Mouse (Mus musculus) midbrain, embryonic 13.5 days (tissue): Measurements from ENCODE around the gene Ahcyl1. TPM values are rescaled to one million over a fixed set of nuclear protein-coding genes. Genes with fewer than 3 reads are reported as not detected.
"Not testable (repeated sequence)": the region's sequence is repeated elsewhere in the genome, so short reads cannot be mapped to it uniquely, and the experiment has no call there.

Experiments
- ATAC-seq: fragments of 200-750 bp; cut with Nextera tagmentation; 2 replicates; pipeline ENCODE4 v1.8.0; 2017; ENCODE audit warnings: mild to moderate bottlenecking, moderate TSS enrichment, moderate library complexity
- H3K27ac ChIP-seq: fragments of 300-500 bp; sonication (generic); 2 replicates; pipeline ENCODE4 v1.5.1; 2015; ENCODE audit warnings: inconsistent platforms, mild to moderate bottlenecking, moderate library complexity
- H3K27me3 ChIP-seq: fragments of 300-500 bp; sonication (generic); 2 replicates; pipeline ENCODE4 v1.6.1; 2015; ENCODE audit warnings: mild to moderate bottlenecking, inconsistent platforms
- H3K36me3 ChIP-seq: fragments of 300-500 bp; sonication (generic); 2 replicates; pipeline ENCODE4 v1.6.1; 2015; ENCODE audit warnings: mild to moderate bottlenecking, inconsistent platforms
- H3K4me1 ChIP-seq: fragments of 300-500 bp; sonication (generic); replicated peaks from 2 replicates; pipeline ENCODE4 v1.6.1; 2015; ENCODE audit warnings: inconsistent platforms
- H3K4me2 ChIP-seq: fragments of 300-500 bp; sonication (generic); replicated peaks from 2 replicates; pipeline ENCODE4 v1.6.1; 2015; ENCODE audit warnings: moderate library complexity, mild to moderate bottlenecking, inconsistent platforms
- H3K4me3 ChIP-seq: fragments of 300-500 bp; sonication (generic); replicated peaks from 2 replicates; pipeline ENCODE4 v1.5.1; 2015; ENCODE audit warnings: mild to moderate bottlenecking, inconsistent platforms
- H3K9ac ChIP-seq: fragments of 300-500 bp; sonication (generic); replicated peaks from 2 replicates; pipeline ENCODE4 v1.6.1; 2015; ENCODE audit warnings: mild to moderate bottlenecking, inconsistent platforms
- H3K9me3 ChIP-seq: fragments of 300-500 bp; sonication (generic); 2 replicates; pipeline ENCODE4 v1.6.1; 2016; ENCODE audit warnings: mild to moderate bottlenecking, inconsistent platforms
- WGBS: fragments of 180-500 bp; shearing (Covaris S2); methylation state at CpG from one replicate; pipeline ENCODE4 v1.1.7; 2015; 5-methylcytosine and 5-hydroxymethylcytosine counted together
- polyA plus RNA-seq: library from polyadenylated mRNA; unstranded; fragments of >200 nt; fragmentation: Nextera tagmentation; extraction: Ambion mirVana; gene quantifications from 2 replicates; pipeline ENCODE4 v1.2.1, GENCODE M21; 2015

The Ahcyl1 gene
- polyA plus RNA-seq, 1 experiment from 2014 or later = 116 TPM

- WGBS = 94% methylated on average over 13 of the region's 13 CpGs
- not testable (repeated sequence) for H3K4me3 ChIP-seq, ATAC-seq, H3K9me3 ChIP-seq, H3K4me2 ChIP-seq, H3K36me3 ChIP-seq, H3K9ac ChIP-seq, H3K4me1 ChIP-seq, H3K27me3 ChIP-seq, H3K27ac ChIP-seq
Measured at GRCm38 (mm10) chr3:107735620-107736019, 39.3 kb upstream of the Ahcyl1 start.

- Histone ChIP-seq H3K36me3 (no peaks in the 10 kb centered on the region), H3K4me2 (no peak overlapping the region), H3K9me3 (no peaks in the 10 kb centered on the region), H3K27ac (no peak overlapping the region), H3K27me3 (no peaks in the 10 kb centered on the region), H3K4me3 (no peak overlapping the region), H3K9ac (no peak overlapping the region), H3K4me1 (no peaks in the 10 kb centered on the region)
- no peak for ATAC-seq
- 87% methylated on average over 1 of the region's 1 CpGs for WGBS
Measured at GRCm38 (mm10) chr3:107733329-107733728, 37.0 kb upstream of the Ahcyl1 start.

- no peaks in the 10 kb centered on the region for H3K27me3 ChIP-seq
- no peak overlapping the region for H3K4me3 ChIP-seq
- WGBS = 89% methylated on average over 2 of the region's 2 CpGs
- no peak overlapping the region for H3K4me2 ChIP-seq
- no peak overlapping the region for H3K9ac ChIP-seq
- no peaks in the 10 kb centered on the region for H3K9me3 ChIP-seq
- H3K36me3 ChIP-seq = no peaks in the 10 kb centered on the region
- no peak overlapping the region for H3K27ac ChIP-seq
- ATAC-seq = no peak
- H3K4me1 ChIP-seq = no peaks in the 10 kb centered on the region
Measured at GRCm38 (mm10) chr3:107730236-107730635, 33.9 kb upstream of the Ahcyl1 start.

- H3K27ac ChIP-seq = no peak overlapping the region
- no peak overlapping the region for H3K4me3 ChIP-seq
- no peak for ATAC-seq
- no peak overlapping the region for H3K9ac ChIP-seq
- no peaks in the 10 kb centered on the region for H3K36me3 ChIP-seq
- 83% methylated on average over 1 of the region's 1 CpGs for WGBS
- H3K4me2 ChIP-seq = no peak overlapping the region
- no peaks in the 10 kb centered on the region for H3K4me1 ChIP-seq
- no peaks in the 10 kb centered on the region for H3K27me3 ChIP-seq
- no peaks in the 10 kb centered on the region for H3K9me3 ChIP-seq
Measured at GRCm38 (mm10) chr3:107728509-107728908, 32.1 kb upstream of the Ahcyl1 start.

- Histone ChIP-seq H3K27me3 (no peaks in the 10 kb centered on the region), H3K4me1 (no peaks in the 10 kb centered on the region), H3K27ac (no peak overlapping the region), H3K4me2 (no peak overlapping the region), H3K9ac (no peak overlapping the region), H3K4me3 (no peak overlapping the region), H3K36me3 (no peaks in the 10 kb centered on the region), H3K9me3 (no peaks in the 10 kb centered on the region)
- WGBS = 80% methylated on average over 1 of the region's 1 CpGs
- no peak for ATAC-seq
Measured at GRCm38 (mm10) chr3:107715971-107716370, 19.6 kb upstream of the Ahcyl1 start.

- H3K4me1 ChIP-seq = no peaks in the 10 kb centered on the region
- H3K27me3 ChIP-seq = no peaks in the 10 kb centered on the region
- H3K27ac ChIP-seq = no peak overlapping the region
- no peak overlapping the region for H3K9ac ChIP-seq
- H3K4me2 ChIP-seq = no peak overlapping the region
- no peak for ATAC-seq
- no peaks in the 10 kb centered on the region for H3K9me3 ChIP-seq
- H3K36me3 ChIP-seq = no peaks in the 10 kb centered on the region
- 72% methylated on average over 5 of the region's 5 CpGs for WGBS
- H3K4me3 ChIP-seq = no peak overlapping the region
Measured at GRCm38 (mm10) chr3:107714276-107714933, 18.0 kb upstream of the Ahcyl1 start.

GRCm38 (mm10) chr3:107712081-107712480 lies 15.7 kb upstream of the Ahcyl1 start:
- H3K27ac ChIP-seq = no peak overlapping the region
- 68% methylated on average over 3 of the region's 3 CpGs for WGBS
- no peak overlapping the region for H3K9ac ChIP-seq
- no peak overlapping the region for H3K4me2 ChIP-seq
- ATAC-seq = no peak
- H3K4me1 ChIP-seq = no peaks in the 10 kb centered on the region
- H3K9me3 ChIP-seq = no peaks in the 10 kb centered on the region
- no peaks in the 10 kb centered on the region for H3K27me3 ChIP-seq
- no peak overlapping the region for H3K4me3 ChIP-seq
- H3K36me3 ChIP-seq = no peaks in the 10 kb centered on the region

GRCm38 (mm10) chr3:107709156-107709555 lies 12.8 kb upstream of the Ahcyl1 start:
- H3K27me3 ChIP-seq = no peaks in the 10 kb centered on the region

GRCm38 (mm10) chr3:107707239-107707638 lies 10.9 kb upstream of the Ahcyl1 start:
- H3K27me3 ChIP-seq = no peaks in the 10 kb centered on the region
- H3K9me3 ChIP-seq = no peaks in the 10 kb centered on the region
- no peak overlapping the region for H3K4me3 ChIP-seq
- WGBS = 93% methylated on average over 4 of the region's 4 CpGs
- H3K36me3 ChIP-seq = no peaks in the 10 kb centered on the region
- H3K27ac ChIP-seq = no peak overlapping the region
- no peak for ATAC-seq
- H3K4me2 ChIP-seq = no peak overlapping the region
- H3K9ac ChIP-seq = no peak overlapping the region
- H3K4me1 ChIP-seq = no peaks in the 10 kb centered on the region

More at GRCm38 (mm10) chr3:107709156-107709555, 12.8 kb upstream of the Ahcyl1 start:
- H3K36me3 ChIP-seq = no peaks in the 10 kb centered on the region
- no peak overlapping the region for H3K27ac ChIP-seq
- no peak overlapping the region for H3K4me2 ChIP-seq
- H3K9ac ChIP-seq = no peak overlapping the region
- no peaks in the 10 kb centered on the region for H3K4me1 ChIP-seq
- no peak for ATAC-seq
- 37% methylated on average over 3 of the region's 3 CpGs for WGBS
- no peak overlapping the region for H3K4me3 ChIP-seq
- H3K9me3 ChIP-seq = no peaks in the 10 kb centered on the region

- 60% methylated on average over 2 of the region's 2 CpGs for WGBS
- Histone ChIP-seq H3K27ac (no peak overlapping the region), H3K4me3 (no peak overlapping the region), H3K9me3 (no peaks in the 10 kb centered on the region), H3K9ac (no peak overlapping the region), H3K27me3 (no peaks in the 10 kb centered on the region), H3K4me1 (no peaks in the 10 kb centered on the region), H3K4me2 (no peak overlapping the region), H3K36me3 (no peaks in the 10 kb centered on the region)
- no peak for ATAC-seq
Measured at GRCm38 (mm10) chr3:107706164-107706563, 9.8 kb upstream of the Ahcyl1 start.

GRCm38 (mm10) chr3:107704371-107704705 lies 8.0 kb upstream of the Ahcyl1 start:
- ATAC-seq = no peak
- no peak overlapping the region for H3K4me2 ChIP-seq
- no peak overlapping the region for H3K27ac ChIP-seq
- no peaks in the 10 kb centered on the region for H3K27me3 ChIP-seq
- no peaks in the 10 kb centered on the region for H3K9me3 ChIP-seq
- H3K9ac ChIP-seq = no peak overlapping the region
- no peak overlapping the region for H3K4me3 ChIP-seq
- 88% methylated on average over 1 of the region's 1 CpGs for WGBS
- H3K36me3 ChIP-seq = no peaks in the 10 kb centered on the region
- H3K4me1 ChIP-seq = no peaks in the 10 kb centered on the region

GRCm38 (mm10) chr3:107703675-107704370 lies 7.5 kb upstream of the Ahcyl1 start:
- Histone ChIP-seq H3K4me3 (no peak overlapping the region), H3K4me1 (no peaks in the 10 kb centered on the region), H3K9me3 (no peaks in the 10 kb centered on the region), H3K4me2 (no peak overlapping the region), H3K27ac (no peak overlapping the region), H3K9ac (no peak overlapping the region), H3K36me3 (no peaks in the 10 kb centered on the region), H3K27me3 (no peaks in the 10 kb centered on the region)
- no peak for ATAC-seq
- WGBS = 77% methylated on average over 7 of the region's 7 CpGs
